Mouse (Mus musculus): ENCODE data around the gene Dph1. TPM values are rescaled to one million over a fixed set of nuclear protein-coding genes. Genes with fewer than 3 reads are reported as not detected.

The Dph1 gene
- 19.3 and 23.9 TPM in 2 replicates for polyA plus RNA-seq (2012; rRNA removed)

DNA sequence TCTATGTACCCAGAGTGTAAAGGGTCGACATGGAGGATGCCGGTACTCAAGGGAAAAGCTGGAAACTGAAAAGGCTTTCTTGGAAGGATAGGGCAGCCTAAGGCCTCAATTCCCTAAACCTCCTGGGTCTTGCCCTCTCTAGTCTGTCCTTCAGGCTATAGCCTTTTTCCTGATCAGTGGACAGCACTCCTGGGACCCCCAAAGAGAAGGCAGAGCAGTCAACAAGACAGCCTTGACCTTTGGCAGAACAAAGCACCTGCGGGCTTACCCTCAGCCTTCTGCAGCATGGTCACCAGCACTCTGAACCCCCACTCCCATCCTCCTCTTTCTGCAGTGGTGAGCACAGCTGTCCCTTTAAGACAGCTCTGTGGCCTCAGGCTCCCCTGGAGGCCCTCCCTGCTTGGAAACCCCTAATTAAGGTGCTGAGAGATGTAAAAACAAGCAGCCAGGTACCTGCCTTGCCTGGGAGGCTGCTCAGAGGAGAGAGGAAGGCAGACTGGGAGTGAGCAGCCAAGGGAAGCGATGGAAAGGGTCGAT lies at the start of gene Dph1:
Gene Dph1, minus strand, starts transcription at position 337 of the 537 bp plus-strand sequence.
- TF ChIP-seq CTCF (IDR thresholded peaks at IDR 0.05; ENCODE audit: borderline replicate concordance, extremely low read depth, insufficient read depth, insufficient read length) (no peak), POLR2A (IDR thresholded peaks at IDR 0.05; ENCODE audit: borderline replicate concordance, extremely low read depth, insufficient read depth, insufficient read length, poor library complexity, severe bottlenecking) (no peak)
- no peak for DNase-seq (ENCODE audit: low read depth)

DNA sequence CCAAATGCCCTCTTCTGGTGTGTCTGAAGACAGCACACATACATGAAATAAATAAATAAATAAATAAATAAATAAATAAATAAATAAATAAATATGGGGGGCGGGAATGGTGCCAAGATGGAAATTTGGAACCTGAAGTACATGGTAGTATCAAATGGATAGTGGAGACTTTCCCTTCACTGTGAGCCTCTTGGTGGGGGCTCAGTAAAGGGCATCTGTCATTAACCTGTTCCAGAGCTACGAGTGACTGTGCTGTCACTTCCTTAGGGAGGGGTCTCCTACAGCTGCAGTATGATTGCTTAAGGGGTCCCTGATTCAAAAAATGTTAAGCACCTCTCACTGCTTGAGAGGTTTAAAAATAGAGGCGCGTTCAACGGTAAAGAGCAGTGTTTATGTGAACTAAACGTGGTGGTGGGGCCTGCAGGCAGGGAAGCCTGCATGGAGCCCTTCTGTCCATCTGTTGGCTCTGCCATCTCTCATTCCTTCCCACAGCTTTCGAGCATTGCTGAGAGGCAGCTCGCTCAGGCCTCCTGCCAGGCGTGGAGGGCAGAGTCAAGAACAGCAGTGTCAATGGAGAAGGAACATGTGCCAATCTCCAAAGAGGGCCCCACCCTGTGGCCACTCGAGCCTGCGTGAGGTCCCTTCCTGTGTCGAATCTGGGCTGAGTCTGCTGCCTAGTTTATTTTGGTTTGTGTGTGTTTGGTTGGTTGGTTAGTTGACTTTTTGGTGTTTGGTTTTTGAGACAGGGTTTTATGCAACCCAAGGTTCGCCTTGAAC lies 49.3 kb upstream of the Dph1 start:
- DNase-seq (ENCODE audit: low read depth): no peak
- TF ChIP-seq POLR2A (IDR thresholded peaks at IDR 0.05; ENCODE audit: borderline replicate concordance, extremely low read depth, insufficient read depth, insufficient read length, poor library complexity, severe bottlenecking) (no peak), CTCF (IDR thresholded peaks at IDR 0.05; ENCODE audit: borderline replicate concordance, extremely low read depth, insufficient read depth, insufficient read length) (no peak)

DNA sequence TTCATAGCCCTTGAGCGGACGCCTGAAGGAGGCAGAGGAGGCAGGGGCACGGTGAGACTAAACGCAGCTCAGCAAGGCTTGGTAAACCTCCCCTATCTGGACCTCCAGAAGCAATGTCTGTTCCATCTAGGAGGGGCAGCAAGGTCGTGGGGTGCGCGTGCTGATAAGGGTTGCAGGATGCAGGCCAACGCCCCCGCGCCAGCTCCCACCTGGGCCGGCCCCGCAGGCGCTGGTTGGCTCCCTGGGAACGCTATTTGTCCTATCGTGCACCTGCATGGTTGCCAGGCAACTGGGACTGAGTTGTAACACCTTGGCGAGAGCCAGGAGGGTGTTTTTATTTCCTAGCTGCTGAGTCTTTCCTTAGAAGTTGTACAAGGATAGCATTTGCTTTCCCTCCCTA lies 43.7 kb upstream of the Dph1 start:
- TF ChIP-seq POLR2A (IDR thresholded peaks at IDR 0.05; ENCODE audit: borderline replicate concordance, extremely low read depth, insufficient read depth, insufficient read length, poor library complexity, severe bottlenecking) (no peak), CTCF (IDR thresholded peaks at IDR 0.05; ENCODE audit: borderline replicate concordance, extremely low read depth, insufficient read depth, insufficient read length) (no peak)
- DNase-seq (ENCODE audit: low read depth): peak; percentile 62

DNA sequence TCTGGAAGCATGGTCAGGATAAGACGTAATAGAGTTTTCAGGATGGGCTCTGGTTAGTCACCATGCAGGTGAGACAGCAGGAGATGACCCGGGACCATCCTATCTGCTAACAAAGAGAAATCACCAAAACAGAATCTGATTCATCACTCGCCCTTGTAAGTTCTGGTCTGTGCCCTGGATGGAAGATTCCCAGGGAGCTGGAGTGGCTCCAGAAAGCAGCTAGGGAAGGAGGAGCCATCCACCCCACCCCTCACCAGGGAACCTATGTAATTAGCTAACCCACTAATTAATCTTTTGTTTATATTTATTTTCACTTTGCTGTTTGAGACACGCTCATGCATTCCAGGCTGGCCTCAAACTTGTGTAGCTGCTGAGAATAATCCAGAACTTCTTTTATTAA lies 41.4 kb upstream of the Dph1 start:
- no peak for TF ChIP-seq POLR2A (IDR thresholded peaks at IDR 0.05; ENCODE audit: borderline replicate concordance, extremely low read depth, insufficient read depth, insufficient read length, poor library complexity, severe bottlenecking)
- DNase-seq (ENCODE audit: low read depth): no peak

GRCm38 (mm10) chr11:75231756-75232155 lies 40.7 kb upstream of the Dph1 start:
- peak; percentile 78 for TF ChIP-seq CTCF (IDR thresholded peaks at IDR 0.05; ENCODE audit: borderline replicate concordance, extremely low read depth, insufficient read depth, insufficient read length)
- no peak for TF ChIP-seq POLR2A (IDR thresholded peaks at IDR 0.05; ENCODE audit: borderline replicate concordance, extremely low read depth, insufficient read depth, insufficient read length, poor library complexity, severe bottlenecking)
- peak; percentile 66 for DNase-seq (ENCODE audit: low read depth)

DNA sequence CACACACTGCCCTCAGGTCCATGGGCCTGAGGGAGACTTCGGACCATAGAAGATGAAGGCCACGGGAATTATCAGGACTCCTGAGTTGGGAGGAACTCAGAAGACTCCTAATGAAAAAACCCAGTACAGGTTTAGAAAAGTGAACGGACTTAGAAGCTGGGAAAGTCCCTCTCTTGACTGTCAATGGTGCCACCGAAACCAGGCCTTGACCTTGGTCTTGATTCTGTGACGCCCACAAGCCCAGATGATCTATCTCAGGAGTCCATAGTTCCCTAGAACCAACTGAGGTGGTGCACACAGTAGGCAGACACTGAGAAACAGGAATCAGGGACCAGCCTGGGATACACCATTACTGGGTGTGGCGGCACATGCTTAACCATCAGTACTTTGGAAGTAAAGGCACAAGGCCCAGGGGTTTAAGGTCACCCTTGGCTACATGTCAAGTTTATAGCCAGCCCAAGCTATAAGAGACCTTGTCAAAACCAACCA lies 39.3 kb upstream of the Dph1 start:
- TF ChIP-seq CTCF (IDR thresholded peaks at IDR 0.05; ENCODE audit: borderline replicate concordance, extremely low read depth, insufficient read depth, insufficient read length) (no peak), POLR2A (IDR thresholded peaks at IDR 0.05; ENCODE audit: borderline replicate concordance, extremely low read depth, insufficient read depth, insufficient read length, poor library complexity, severe bottlenecking) (no peak)
- DNase-seq (ENCODE audit: low read depth): no peak

GRCm38 (mm10) chr11:75229289-75229688 lies 38.2 kb upstream of the Dph1 start:
- DNase-seq (ENCODE audit: low read depth): no peak
- TF ChIP-seq CTCF (IDR thresholded peaks at IDR 0.05; ENCODE audit: borderline replicate concordance, extremely low read depth, insufficient read depth, insufficient read length) (no peak), POLR2A (IDR thresholded peaks at IDR 0.05; ENCODE audit: borderline replicate concordance, extremely low read depth, insufficient read depth, insufficient read length, poor library complexity, severe bottlenecking) (no peak)

DNA sequence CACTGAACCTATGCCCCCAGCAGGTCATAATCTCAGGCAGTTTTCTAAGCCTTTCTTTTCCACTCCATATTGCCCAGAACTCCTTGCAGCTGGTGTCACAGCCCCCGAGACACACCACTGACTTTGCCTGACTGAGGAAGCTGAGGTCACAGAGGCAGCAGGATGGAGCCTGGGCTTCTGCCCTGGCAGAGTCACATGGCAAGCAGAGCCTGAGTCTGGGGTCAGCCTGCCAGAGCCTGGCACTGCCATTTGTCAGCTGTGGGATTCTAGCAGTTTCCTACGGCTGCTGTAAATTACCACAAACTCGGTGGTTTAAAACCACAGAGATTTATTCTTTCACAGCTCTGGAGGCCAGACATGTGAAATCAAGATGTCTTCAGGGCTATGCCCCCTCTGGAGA lies 36.6 kb upstream of the Dph1 start:
- DNase-seq (ENCODE audit: low read depth): no peak
- TF ChIP-seq POLR2A (IDR thresholded peaks at IDR 0.05; ENCODE audit: borderline replicate concordance, extremely low read depth, insufficient read depth, insufficient read length, poor library complexity, severe bottlenecking): no peak
- TF ChIP-seq CTCF (IDR thresholded peaks at IDR 0.05; ENCODE audit: borderline replicate concordance, extremely low read depth, insufficient read depth, insufficient read length): no peak

GRCm38 (mm10) chr11:75224835-75225234 lies 33.8 kb upstream of the Dph1 start:
- DNase-seq (ENCODE audit: low read depth): no peak
- TF ChIP-seq POLR2A (IDR thresholded peaks at IDR 0.05; ENCODE audit: borderline replicate concordance, extremely low read depth, insufficient read depth, insufficient read length, poor library complexity, severe bottlenecking) (no peak), CTCF (IDR thresholded peaks at IDR 0.05; ENCODE audit: borderline replicate concordance, extremely low read depth, insufficient read depth, insufficient read length) (no peak)

DNA sequence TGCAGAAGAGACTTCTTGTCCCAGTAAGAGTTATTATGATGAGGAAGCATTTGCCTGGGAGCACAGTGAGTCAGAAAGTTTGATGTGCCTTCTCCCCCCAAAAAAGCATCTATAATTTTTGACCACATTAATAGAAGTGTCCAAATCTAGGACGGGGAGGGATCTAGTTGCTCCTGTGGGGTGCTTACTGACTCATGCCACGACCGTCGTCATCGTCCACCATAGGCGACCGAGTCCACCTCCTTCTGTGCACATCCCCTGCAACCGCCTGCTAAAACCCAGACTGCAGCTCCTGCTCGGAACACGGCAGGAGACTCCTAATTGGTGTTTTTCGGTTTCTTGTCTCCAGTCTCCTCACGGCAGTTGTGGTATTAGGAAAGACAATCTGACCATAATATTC lies 33.0 kb upstream of the Dph1 start:
- TF ChIP-seq POLR2A (IDR thresholded peaks at IDR 0.05; ENCODE audit: borderline replicate concordance, extremely low read depth, insufficient read depth, insufficient read length, poor library complexity, severe bottlenecking) (no peak), CTCF (IDR thresholded peaks at IDR 0.05; ENCODE audit: borderline replicate concordance, extremely low read depth, insufficient read depth, insufficient read length) (no peak)
- DNase-seq (ENCODE audit: low read depth): no peak

- TF ChIP-seq POLR2A (IDR thresholded peaks at IDR 0.05; ENCODE audit: borderline replicate concordance, extremely low read depth, insufficient read depth, insufficient read length, poor library complexity, severe bottlenecking): no peak
- no peak for DNase-seq (ENCODE audit: low read depth)
These were observed 29.6 kb upstream of the Dph1 start for GRCm38 (mm10) chr11:75220517-75221145.

DNA sequence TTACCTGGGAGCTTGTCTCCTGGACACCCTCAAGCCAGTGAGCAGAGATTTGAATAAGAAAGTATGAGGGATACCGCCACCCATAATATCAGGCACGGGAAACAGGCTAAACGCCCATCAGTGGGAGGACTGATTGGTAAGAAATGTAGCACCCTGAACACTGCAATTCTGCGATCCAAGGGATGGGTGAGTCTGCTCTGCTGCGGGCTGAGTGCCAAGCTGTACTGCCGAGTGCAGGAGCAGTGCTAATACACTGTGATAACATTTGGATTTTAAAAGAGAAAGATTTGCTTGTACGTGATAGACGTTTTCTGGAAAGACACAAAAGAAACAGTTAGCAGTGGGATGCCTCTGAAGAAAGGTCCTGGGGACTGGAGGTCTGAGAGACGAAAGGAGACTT lies 29.1 kb upstream of the Dph1 start:
- DNase-seq (ENCODE audit: low read depth): peak; percentile 67
- TF ChIP-seq POLR2A (IDR thresholded peaks at IDR 0.05; ENCODE audit: borderline replicate concordance, extremely low read depth, insufficient read depth, insufficient read length, poor library complexity, severe bottlenecking) (no peak), CTCF (IDR thresholded peaks at IDR 0.05; ENCODE audit: borderline replicate concordance, extremely low read depth, insufficient read depth, insufficient read length) (no peak)
